Mouse (Mus musculus) olfactory bulb, adult 2 months (tissue): Measurements from ENCODE around the gene Slit3.

ENCODE experiments used
- CTCF ChIP-seq: fragments of 200-500 bp; IDR thresholded peaks from 2 replicates; pipeline ENCODE4 v1.5.1; 2012; ENCODE audit warnings: low read depth, mild to moderate bottlenecking, low read length, moderate library complexity; ENCODE audit not compliant: insufficient read depth
- POLR2A ChIP-seq: fragments of 200-500 bp; IDR thresholded peaks from 2 replicates; pipeline ENCODE4 v1.6.1; 2012; ENCODE audit warnings: mild to moderate bottlenecking, low read depth, low read length, moderate library complexity; ENCODE audit not compliant: insufficient read depth

GRCm38 (mm10) chr11:35507781-35508390, 386.9 kb downstream of the Slit3 start:
- TF ChIP-seq CTCF (no peak), POLR2A (no peak)
